Mouse (Mus musculus): ENCODE measurements around the gene Malrd1.

The Malrd1 gene

DNA sequence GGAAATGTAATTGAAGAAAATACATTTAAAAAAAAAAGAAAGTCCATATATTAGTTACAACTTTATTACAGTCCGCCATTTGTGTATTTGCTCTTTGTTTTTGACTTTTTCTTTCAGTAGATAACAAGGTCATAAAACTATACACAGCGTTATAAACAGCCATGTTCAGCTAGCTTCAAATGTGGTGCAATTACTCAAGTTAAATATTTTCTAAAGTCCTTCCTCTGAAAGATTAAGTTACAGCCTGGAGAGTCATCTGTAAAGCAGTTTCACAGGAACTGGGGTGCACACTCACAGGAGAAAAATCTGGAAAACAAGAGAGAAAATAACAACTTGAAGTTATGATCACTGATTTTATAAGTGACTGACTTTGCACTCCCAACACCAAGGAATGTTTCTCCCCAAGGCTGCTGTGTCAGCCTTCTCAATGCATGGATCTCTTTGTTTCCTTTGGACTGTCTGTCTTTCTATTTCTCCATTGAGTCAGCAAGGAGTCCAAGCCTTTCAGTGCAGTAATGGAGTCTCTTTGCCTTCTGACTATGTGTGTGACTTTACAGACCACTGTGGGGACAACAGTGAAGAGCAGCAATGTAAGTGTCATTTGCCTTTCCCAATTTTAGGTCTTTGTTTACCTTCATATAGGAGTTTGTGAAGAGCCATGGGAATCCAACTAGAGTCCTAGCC, at the start of gene Malrd1:
TSS of gene Malrd1 (plus strand) at position 239 of the 684 bp plus-strand sequence.
- H3K36me3 ChIP-seq (ENCODE audit: control insufficient read depth, insufficient read depth, low read length, poor library complexity, severe bottlenecking), result no peaks in the 10 kb centered on the region
- DNase-seq (ENCODE audit: low read depth, low spot score), result no peak
- no peaks in the 10 kb centered on the region for H3K27me3 ChIP-seq (ENCODE audit: control insufficient read depth, insufficient read depth, low read length, poor library complexity, severe bottlenecking)

DNA sequence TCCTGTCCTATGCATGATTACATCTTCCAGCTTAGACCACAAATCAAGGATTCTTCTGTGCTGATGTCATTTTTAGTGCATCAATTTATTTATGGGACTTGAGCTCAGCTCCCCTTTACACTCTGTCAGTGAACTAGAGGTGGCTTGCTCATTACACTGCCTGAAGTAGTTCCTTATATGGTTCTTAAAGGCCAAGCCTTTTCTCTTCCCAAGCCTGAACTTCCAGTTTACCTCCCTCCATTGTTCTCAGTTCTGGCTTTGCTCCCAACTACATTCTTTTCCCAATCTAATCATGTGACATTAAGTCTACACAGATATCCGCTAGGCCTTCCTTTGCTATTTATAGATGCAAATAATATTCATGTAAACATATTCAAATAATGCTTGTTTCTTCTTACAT, 12.4 kb downstream of the Malrd1 start:
- no peaks in the 10 kb centered on the region for H3K27me3 ChIP-seq (ENCODE audit: control insufficient read depth, insufficient read depth, low read length, poor library complexity, severe bottlenecking)
- H3K36me3 ChIP-seq (ENCODE audit: control insufficient read depth, insufficient read depth, low read length, poor library complexity, severe bottlenecking), result no peaks in the 10 kb centered on the region
- no peak for DNase-seq (ENCODE audit: low read depth, low spot score)

DNA sequence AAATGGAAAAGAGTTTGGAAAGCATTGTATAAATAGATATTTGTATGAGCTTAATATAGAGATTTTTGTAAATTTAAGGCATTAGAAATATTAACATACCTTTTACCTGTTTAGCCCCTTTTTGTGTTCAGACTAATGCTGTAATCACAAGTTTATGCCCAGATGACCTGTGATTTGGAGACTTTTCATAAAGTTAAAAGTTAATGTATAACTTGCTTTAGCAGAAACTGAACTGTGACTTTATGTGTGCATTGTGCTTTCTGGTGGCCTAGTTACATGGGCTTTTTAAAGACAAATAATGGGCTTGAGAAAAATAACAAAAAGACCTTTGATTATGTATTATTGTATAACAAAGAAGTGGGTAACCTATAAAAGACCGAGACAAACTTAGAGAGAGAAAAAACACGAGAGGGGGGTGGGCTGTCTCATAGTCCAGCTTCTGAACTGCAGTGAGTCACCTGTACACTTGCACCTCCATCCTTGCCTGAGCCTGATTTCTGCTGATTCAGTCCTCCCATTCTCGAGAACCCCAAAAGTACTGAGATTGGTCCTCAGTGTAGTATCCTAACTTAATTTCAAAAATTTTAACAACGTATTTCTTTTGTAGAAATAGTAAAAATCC, 87.2 kb downstream of the Malrd1 start:
- Histone ChIP-seq H3K27me3 (ENCODE audit: control insufficient read depth, insufficient read depth, low read length, poor library complexity, severe bottlenecking) (no peaks in the 10 kb centered on the region), H3K36me3 (ENCODE audit: control insufficient read depth, insufficient read depth, low read length, poor library complexity, severe bottlenecking) (no peaks in the 10 kb centered on the region)
- no peak for DNase-seq (ENCODE audit: low read depth, low spot score)

DNA sequence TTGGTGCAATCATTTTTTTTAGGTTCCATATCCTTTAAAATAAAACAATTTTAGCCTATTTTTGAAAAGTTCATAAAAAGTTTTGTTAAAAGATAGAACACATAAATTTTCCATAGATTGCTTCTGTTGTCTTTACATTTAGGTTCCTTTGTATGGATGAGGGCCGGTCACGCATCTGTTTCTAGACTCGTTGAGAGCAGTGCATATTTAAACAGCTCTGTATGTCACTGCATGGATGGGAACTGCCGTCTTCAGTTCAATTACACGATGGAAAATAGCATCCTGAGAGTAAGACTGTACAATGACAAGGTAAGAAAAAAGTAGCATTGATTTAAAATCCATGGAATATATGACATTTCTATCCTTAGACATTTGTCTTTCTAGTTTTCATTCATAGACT, 87.7 kb downstream of the Malrd1 start:
- no peak for DNase-seq (ENCODE audit: low read depth, low spot score)
- no peaks in the 10 kb centered on the region for H3K27me3 ChIP-seq (ENCODE audit: control insufficient read depth, insufficient read depth, low read length, poor library complexity, severe bottlenecking)
- no peaks in the 10 kb centered on the region for H3K36me3 ChIP-seq (ENCODE audit: control insufficient read depth, insufficient read depth, low read length, poor library complexity, severe bottlenecking)

DNA sequence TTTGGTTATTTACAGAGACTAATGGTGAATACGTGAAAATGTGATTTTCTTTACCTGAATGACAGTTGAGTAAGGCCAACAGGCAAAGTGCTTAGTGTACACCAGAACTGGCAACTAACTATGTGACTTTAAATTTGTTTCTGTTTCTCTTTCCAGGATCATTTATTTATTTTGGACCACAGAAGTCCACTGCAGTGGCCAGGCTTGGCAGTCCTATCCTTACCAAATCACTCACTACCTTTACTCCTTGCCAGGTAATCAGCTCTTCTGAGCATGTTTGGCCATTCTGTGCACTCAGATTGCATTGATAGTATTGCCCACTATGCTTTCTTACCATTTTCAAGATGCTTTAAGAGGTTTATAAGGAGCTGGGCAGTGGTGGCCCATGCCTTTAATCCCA, 109.5 kb downstream of the Malrd1 start:
- DNase-seq (ENCODE audit: low read depth, low spot score), result no peak
- Histone ChIP-seq H3K36me3 (ENCODE audit: control insufficient read depth, insufficient read depth, low read length, poor library complexity, severe bottlenecking) (no peaks in the 10 kb centered on the region), H3K27me3 (ENCODE audit: control insufficient read depth, insufficient read depth, low read length, poor library complexity, severe bottlenecking) (no peaks in the 10 kb centered on the region)

DNA sequence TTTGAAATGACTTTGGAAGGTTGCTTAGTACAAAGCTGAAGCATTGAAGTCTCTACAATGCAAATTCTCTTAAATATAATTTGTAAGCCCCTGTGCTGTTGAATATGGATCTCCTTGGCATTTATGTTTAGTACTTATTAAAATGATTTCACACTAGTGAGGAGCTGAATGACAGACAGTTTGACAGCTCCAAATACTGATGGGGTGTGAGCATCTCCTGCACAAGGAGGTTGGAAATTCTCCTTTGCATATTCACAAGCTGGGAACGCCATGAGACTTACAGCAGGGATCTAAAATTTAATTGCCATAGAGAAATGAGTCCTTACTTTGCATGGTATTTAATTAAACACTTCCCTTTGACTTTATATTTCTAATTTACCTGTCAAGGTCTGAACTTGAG, 117.6 kb downstream of the Malrd1 start:
- Histone ChIP-seq H3K36me3 (ENCODE audit: control insufficient read depth, insufficient read depth, low read length, poor library complexity, severe bottlenecking) (no peaks in the 10 kb centered on the region), H3K27me3 (ENCODE audit: control insufficient read depth, insufficient read depth, low read length, poor library complexity, severe bottlenecking) (no peaks in the 10 kb centered on the region)
- DNase-seq (ENCODE audit: low read depth, low spot score), result no peak

DNA sequence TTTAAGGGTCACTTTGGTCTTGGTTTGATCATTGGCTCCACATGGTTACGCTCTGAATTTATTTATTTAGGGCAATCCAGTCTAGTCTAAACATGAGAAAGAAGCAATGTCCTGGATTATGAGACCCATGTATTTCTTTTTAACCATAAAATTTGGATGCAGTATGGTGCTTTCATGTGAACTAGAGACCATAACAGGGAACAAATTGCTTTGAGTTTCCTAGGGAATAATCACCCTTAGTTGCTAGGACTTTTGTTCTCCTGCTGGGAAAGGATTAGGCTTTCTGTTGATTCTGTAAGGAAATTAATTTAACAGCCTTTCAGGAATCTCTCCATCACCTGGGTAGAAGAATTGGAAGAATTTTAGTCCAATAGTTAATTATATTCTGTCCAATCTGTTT, 130.1 kb downstream of the Malrd1 start:
- no peaks in the 10 kb centered on the region for H3K36me3 ChIP-seq (ENCODE audit: control insufficient read depth, insufficient read depth, low read length, poor library complexity, severe bottlenecking)
- DNase-seq (ENCODE audit: low read depth, low spot score), result no peak
- H3K27me3 ChIP-seq (ENCODE audit: control insufficient read depth, insufficient read depth, low read length, poor library complexity, severe bottlenecking), result no peaks in the 10 kb centered on the region

DNA sequence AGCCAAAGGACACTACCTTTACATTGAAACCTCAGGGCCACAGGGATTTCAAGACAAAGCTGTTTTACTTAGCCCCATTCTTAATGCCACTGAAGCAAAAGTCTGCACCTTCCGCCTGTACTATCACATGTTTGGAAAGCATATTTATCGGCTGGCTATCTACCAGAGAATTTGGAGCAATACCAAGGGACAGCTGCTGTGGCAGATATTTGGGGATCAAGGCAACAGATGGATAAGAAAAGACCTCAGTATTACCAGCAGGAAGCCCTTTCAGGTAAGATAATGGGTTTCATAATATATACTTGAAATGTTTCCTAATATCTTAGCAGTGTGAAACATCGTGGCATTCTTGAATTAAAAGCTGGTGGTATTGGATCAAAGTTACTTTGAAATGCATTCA, 176.7 kb downstream of the Malrd1 start:
- no peak for DNase-seq (ENCODE audit: low read depth, low spot score)

DNA sequence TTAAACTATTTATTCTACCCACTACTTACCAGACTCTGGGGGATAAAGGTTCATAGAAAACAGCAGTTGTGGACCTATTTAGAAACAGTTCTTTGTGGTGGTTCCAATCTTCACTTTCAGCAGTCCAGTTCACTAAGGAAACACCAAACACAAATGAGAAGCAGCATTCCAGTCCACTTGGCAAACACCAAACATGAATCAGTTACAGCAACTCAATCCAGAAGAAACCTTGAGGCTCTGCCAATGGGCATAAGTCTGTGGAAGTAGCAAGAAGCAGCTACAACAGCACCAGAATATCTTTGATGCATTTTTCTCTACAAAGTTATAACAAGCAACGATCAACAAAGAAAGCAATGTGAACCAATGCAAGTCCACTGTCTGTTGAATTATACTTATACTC, 214.7 kb downstream of the Malrd1 start:
- DNase-seq (ENCODE audit: low read depth, low spot score), result no peak
- H3K27me3 ChIP-seq (ENCODE audit: control insufficient read depth, insufficient read depth, low read length, poor library complexity, severe bottlenecking), result no peaks in the 10 kb centered on the region
- H3K36me3 ChIP-seq (ENCODE audit: control insufficient read depth, insufficient read depth, low read length, poor library complexity, severe bottlenecking), result no peaks in the 10 kb centered on the region

More for the DNA sequence above, 176.7 kb downstream of the Malrd1 start:
- Histone ChIP-seq H3K36me3 (ENCODE audit: control insufficient read depth, insufficient read depth, low read length, poor library complexity, severe bottlenecking) (no peaks in the 10 kb centered on the region), H3K27me3 (ENCODE audit: control insufficient read depth, insufficient read depth, low read length, poor library complexity, severe bottlenecking) (no peaks in the 10 kb centered on the region)

DNA sequence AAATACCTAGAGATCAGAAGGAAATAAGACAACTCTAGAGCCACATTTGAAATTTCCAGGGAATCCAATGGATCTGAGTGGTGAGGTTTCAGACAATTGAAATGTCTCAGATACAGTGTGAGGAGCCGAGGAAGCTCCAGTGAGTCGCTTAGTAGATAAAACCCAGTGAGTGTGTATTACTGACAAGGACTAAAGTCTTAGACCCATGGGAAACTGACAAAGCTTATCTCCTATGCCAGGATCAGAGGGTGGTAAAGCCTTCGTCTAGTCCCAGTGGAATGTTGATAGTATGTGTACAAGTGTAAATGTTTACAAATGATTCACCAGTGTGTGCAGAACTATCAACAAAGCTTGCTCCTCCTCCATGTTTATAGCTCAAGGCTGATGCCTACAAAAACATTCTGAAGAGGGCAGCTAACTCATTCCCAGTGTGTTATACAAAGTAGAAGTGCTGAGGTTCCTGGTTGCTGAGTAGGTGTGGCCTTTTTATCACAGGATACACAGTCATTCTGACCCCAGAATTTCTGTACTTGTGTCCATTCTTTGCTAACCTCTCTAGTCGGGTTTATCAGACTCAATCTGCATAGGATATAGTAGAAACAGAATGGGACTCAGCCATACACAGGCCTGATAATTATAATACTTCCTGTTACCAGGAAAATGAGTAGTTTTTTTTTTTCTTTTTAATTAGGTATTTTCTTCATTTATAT, 218.9 kb downstream of the Malrd1 start:
- Histone ChIP-seq H3K27me3 (ENCODE audit: control insufficient read depth, insufficient read depth, low read length, poor library complexity, severe bottlenecking) (no peaks in the 10 kb centered on the region), H3K36me3 (ENCODE audit: control insufficient read depth, insufficient read depth, low read length, poor library complexity, severe bottlenecking) (no peaks in the 10 kb centered on the region)
- no peak for DNase-seq (ENCODE audit: low read depth, low spot score)

DNA sequence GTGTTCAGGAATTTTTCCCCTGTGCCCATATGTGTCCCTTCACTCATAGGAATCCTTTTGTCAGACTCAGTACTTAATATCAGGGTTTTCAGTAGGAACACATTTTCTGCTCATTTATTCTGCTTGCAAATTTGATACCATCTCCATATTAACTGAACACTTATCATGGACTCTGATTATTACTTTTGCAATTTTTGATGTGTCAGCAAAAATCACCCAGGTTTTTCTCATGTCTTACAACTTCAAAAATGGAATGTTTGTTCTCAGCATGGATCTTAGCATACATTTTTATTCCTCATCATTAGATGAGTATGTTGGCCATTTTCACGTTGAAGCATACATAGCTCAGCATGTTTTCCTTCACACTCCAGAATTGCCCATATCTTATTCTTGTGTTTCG, 258.5 kb downstream of the Malrd1 start:
- no peaks in the 10 kb centered on the region for H3K36me3 ChIP-seq (ENCODE audit: control insufficient read depth, insufficient read depth, low read length, poor library complexity, severe bottlenecking)
- no peak for DNase-seq (ENCODE audit: low read depth, low spot score)
- no peaks in the 10 kb centered on the region for H3K27me3 ChIP-seq (ENCODE audit: control insufficient read depth, insufficient read depth, low read length, poor library complexity, severe bottlenecking)

DNA sequence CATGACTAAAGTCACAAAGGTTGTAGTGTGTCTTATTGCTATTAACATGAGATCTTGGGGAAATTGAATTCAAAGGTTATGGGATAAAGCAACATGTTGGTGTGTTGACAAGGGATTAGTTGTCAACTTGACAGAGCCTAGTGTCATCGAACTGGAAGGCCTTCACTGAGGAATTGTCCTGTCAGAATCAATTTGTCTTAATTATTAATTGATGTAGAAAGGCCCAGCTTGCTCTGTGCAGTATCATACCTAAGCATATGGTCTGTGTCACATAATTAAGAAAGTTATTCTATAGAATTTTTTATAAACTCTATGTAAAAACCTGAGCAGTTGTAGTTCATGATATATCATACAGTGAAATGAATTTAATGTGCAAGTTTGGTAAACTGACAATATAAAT, 289.4 kb downstream of the Malrd1 start:
- no peaks in the 10 kb centered on the region for H3K27me3 ChIP-seq (ENCODE audit: control insufficient read depth, insufficient read depth, low read length, poor library complexity, severe bottlenecking)
- no peak for DNase-seq (ENCODE audit: low read depth, low spot score)

DNA sequence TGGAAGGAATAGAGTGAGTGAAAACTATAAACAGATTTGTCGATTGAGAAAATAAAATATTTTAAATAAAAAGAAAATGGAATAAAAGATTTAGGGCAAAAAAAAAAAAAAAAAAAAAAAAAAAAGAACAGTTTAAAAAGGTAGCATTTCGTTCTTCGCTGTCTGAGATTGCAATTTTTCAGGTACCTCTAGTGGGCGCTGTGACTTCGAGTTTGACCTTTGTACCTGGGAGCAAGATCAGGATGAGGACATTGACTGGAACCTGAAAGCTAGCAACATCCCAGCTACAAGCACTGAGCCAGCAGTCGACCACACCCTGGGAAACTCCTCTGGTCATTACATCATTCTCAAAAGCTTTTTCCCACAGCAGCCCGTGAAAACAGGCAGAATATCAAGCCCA, 343.1 kb downstream of the Malrd1 start:
- Histone ChIP-seq H3K27me3 (ENCODE audit: control insufficient read depth, insufficient read depth, low read length, poor library complexity, severe bottlenecking) (no peaks in the 10 kb centered on the region), H3K36me3 (ENCODE audit: control insufficient read depth, insufficient read depth, low read length, poor library complexity, severe bottlenecking) (no peaks in the 10 kb centered on the region)
- DNase-seq (ENCODE audit: low read depth, low spot score), result no peak

More for the DNA sequence above, 289.4 kb downstream of the Malrd1 start:
- no peaks in the 10 kb centered on the region for H3K36me3 ChIP-seq (ENCODE audit: control insufficient read depth, insufficient read depth, low read length, poor library complexity, severe bottlenecking)

DNA sequence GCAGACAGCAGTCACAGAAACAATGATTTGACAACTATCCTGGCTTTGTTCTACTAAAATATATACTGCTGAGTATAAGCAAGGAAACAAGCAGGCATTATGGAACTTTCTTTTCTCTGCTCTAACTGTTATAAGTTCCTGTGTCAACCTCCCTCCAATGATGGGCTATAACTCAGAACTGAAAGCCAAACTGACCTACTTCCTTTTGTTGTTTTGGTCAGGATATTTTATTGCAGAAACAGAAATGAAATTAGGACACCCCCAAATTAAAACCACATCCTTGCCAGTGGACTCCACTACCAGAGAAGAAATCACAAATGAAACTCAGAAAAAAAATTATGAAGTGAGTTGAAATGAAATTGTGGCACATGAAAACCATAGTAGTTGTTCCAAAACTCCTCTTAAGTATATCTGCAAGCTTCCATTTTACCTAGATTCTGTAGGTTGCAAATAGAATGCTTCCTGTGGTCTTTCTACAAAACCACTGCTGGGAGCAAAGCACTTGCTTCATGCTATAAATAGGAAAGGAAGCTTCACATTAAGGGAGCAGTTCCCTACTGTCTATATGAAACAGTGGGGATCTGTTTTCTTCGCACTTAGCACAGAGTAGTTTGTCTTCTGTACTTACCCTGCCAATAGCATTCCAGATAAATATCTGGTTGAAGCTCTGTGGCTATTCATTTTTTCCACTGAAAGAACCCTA, 367.3 kb downstream of the Malrd1 start:
- Histone ChIP-seq H3K36me3 (ENCODE audit: control insufficient read depth, insufficient read depth, low read length, poor library complexity, severe bottlenecking) (no peaks in the 10 kb centered on the region), H3K27me3 (ENCODE audit: control insufficient read depth, insufficient read depth, low read length, poor library complexity, severe bottlenecking) (no peaks in the 10 kb centered on the region)
- DNase-seq (ENCODE audit: low read depth, low spot score), result no peak

DNA sequence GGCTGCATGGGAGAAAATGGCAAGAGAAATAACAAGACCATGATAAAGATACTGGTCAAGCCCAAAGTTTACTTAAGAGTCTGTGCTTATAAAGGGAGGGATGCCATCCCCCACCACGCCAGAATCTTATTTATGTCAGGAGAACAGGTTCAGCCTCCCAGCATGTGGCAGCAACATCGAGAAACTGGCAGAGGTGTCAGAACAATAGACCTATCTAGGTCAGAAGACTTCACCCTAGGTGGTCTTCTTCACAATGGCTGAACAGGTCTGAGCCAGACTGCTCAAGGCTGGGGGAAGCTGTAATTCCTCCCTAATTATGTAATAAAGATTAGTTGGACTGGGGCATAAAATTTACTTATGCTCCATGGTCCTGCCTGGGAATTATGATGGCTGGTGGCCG, 399.2 kb downstream of the Malrd1 start:
- DNase-seq (ENCODE audit: low read depth, low spot score), result no peak
- no peaks in the 10 kb centered on the region for H3K27me3 ChIP-seq (ENCODE audit: control insufficient read depth, insufficient read depth, low read length, poor library complexity, severe bottlenecking)
- no peaks in the 10 kb centered on the region for H3K36me3 ChIP-seq (ENCODE audit: control insufficient read depth, insufficient read depth, low read length, poor library complexity, severe bottlenecking)
